Mouse (Mus musculus) liver, adult 2 months (tissue): ENCODE data around the gene B230219D22Rik. TPM values are rescaled to one million over a fixed set of nuclear protein-coding genes. Genes with fewer than 3 reads are reported as not detected.
A peak's percentile ranks its signal among the peaks of the same experiment; 100 is the strongest.

ENCODE experiments used
- DNase-seq: peaks from one replicate; pipeline ENCODE4 v3.0.0-alpha.2; 2011; ENCODE audit warnings: low read depth, low spot score; ENCODE audit errors: extremely low read depth
- H3K27ac ChIP-seq: fragments of 200-500 bp; replicated peaks from 2 replicates; pipeline ENCODE4 v1.5.1; 2012; ENCODE audit warnings: low read depth, mild to moderate bottlenecking, control low read depth, inconsistent platforms, low read length; ENCODE audit not compliant: insufficient read depth
- H3K27me3 ChIP-seq: fragments of 200-500 bp; 2 replicates; pipeline ENCODE4 v1.6.1; 2012; ENCODE audit warnings: mild to moderate bottlenecking, moderate library complexity, low read length, inconsistent platforms; ENCODE audit not compliant: control insufficient read depth, insufficient read depth
- H3K36me3 ChIP-seq: fragments of 200-500 bp; 2 replicates; pipeline ENCODE4 v1.6.1; 2012; ENCODE audit warnings: low read length, inconsistent platforms; ENCODE audit not compliant: control insufficient read depth, insufficient read depth
- H3K4me1 ChIP-seq: fragments of 200-500 bp; 2 replicates; pipeline ENCODE4 v1.6.1; 2011; ENCODE audit warnings: low read length; ENCODE audit not compliant: control insufficient read depth, insufficient read depth
- H3K4me3 ChIP-seq: fragments of 200-500 bp; 2 replicates; pipeline ENCODE4 v1.5.1; 2011; ENCODE audit warnings: low read depth, mild to moderate bottlenecking, control low read depth, low read length, moderate library complexity; ENCODE audit not compliant: insufficient read depth
- H3K79me2 ChIP-seq: fragments of 200-500 bp; 2 replicates; pipeline ENCODE4 v1.6.1; 2012; ENCODE audit warnings: inconsistent platforms, mild to moderate bottlenecking, low read length, moderate library complexity; ENCODE audit not compliant: control insufficient read depth, insufficient read depth
- H3K9ac ChIP-seq: fragments of 200-500 bp; 2 replicates; pipeline ENCODE4 v1.6.1; 2012; ENCODE audit warnings: low read depth, mild to moderate bottlenecking, control low read depth, inconsistent platforms, low read length
- CTCF ChIP-seq: fragments of 200-500 bp; IDR thresholded peaks from 2 replicates; pipeline ENCODE4 v1.5.1; 2011; ENCODE audit warnings: low read depth, low read length, control low read depth
- POLR2A ChIP-seq: fragments of 200-500 bp; IDR thresholded peaks from 2 replicates; pipeline ENCODE4 v1.6.1; 2011; ENCODE audit warnings: low read length, control low read depth; ENCODE audit not compliant: insufficient read depth; ENCODE audit errors: extremely low read depth
- WGBS: fragments of 180-500 bp; shearing (Covaris S2); methylation state at CpG from one replicate; pipeline ENCODE4 v1.1.7; 2018; 5-methylcytosine and 5-hydroxymethylcytosine counted together
- polyA plus RNA-seq: library from polyadenylated mRNA; depleted of rRNA; stranded (reverse); fragments of >200 nt; gene quantifications from 2 replicates; pipeline ENCODE4 v1.2.3, GENCODE M21; 2012
- total RNA-seq: library from RNA; depleted of rRNA; stranded (reverse); fragments of >200 nt; gene quantifications from 2 replicates; pipeline ENCODE4 v1.2.3, GENCODE M21; 2014

Gene B230219D22Rik
- total and polyA plus RNA-seq, 2 experiments: 12.3 to 17.1 TPM

- Histone ChIP-seq H3K27me3 (no peaks in the 10 kb centered on the region), H3K79me2 (no peaks in the 10 kb centered on the region; the same call in 1 of the 2 replicates), H3K4me3 (peak overlapping the region; percentile 97), H3K27ac (peak overlapping the region; percentile 88), H3K36me3 (peaks cover 18% of the 10 kb centered on the region), H3K4me1 (no peaks in the 10 kb centered on the region), H3K9ac (peak overlapping the region; percentile 94)
- DNase-seq: peak; percentile 78
- TF ChIP-seq CTCF: peak; percentile 25; the same call in 1 of the 2 replicates
- TF ChIP-seq POLR2A: no peak
- 1% methylated on average over 19 of the region's 19 CpGs for WGBS
These were observed 34.9 kb downstream of the B230219D22Rik start for GRCm38 (mm10) chr13:55727839-55728238.

- H3K27ac ChIP-seq: no peak overlapping the region
These were observed 37.8 kb downstream of the B230219D22Rik start for GRCm38 (mm10) chr13:55730716-55731115.

GRCm38 (mm10) chr13:55732121-55732520 is 39.2 kb downstream of the B230219D22Rik start:
- no peaks in the 10 kb centered on the region for H3K36me3 ChIP-seq
- H3K4me1 ChIP-seq: peaks cover 2% of the 10 kb centered on the region; the same call in 1 of the 2 replicates
- TF ChIP-seq POLR2A (no peak), CTCF (no peak)
- WGBS: 78% methylated on average over 2 of the region's 2 CpGs
- DNase-seq: no peak
- no peak overlapping the region for H3K9ac ChIP-seq
- H3K4me3 ChIP-seq: no peak overlapping the region
- no peak overlapping the region for H3K27ac ChIP-seq
- no peaks in the 10 kb centered on the region for H3K27me3 ChIP-seq
- H3K79me2 ChIP-seq: peaks cover 3% of the 10 kb centered on the region; the same call in 1 of the 2 replicates

More at GRCm38 (mm10) chr13:55730716-55731115, 37.8 kb downstream of the B230219D22Rik start:
- H3K9ac ChIP-seq: no peak overlapping the region
- peaks cover 2% of the 10 kb centered on the region; the same call in 1 of the 2 replicates for H3K4me1 ChIP-seq
- DNase-seq: no peak
- TF ChIP-seq POLR2A (no peak), CTCF (no peak)
- H3K36me3 ChIP-seq: peaks cover 4% of the 10 kb centered on the region
- WGBS: 95% methylated on average over 7 of the region's 7 CpGs
- H3K27me3 ChIP-seq: no peaks in the 10 kb centered on the region
- H3K79me2 ChIP-seq: peaks cover 3% of the 10 kb centered on the region; the same call in 1 of the 2 replicates
- H3K4me3 ChIP-seq: no peak overlapping the region

GRCm38 (mm10) chr13:55733628-55734502 is 40.9 kb downstream of the B230219D22Rik start:
- WGBS: 45% methylated on average over 22 of the region's 22 CpGs

GRCm38 (mm10) chr13:55737885-55738284 is 45.0 kb downstream of the B230219D22Rik start:
- no peaks in the 10 kb centered on the region for H3K27me3 ChIP-seq
- H3K36me3 ChIP-seq: no peaks in the 10 kb centered on the region
- peaks cover 3% of the 10 kb centered on the region; the same call in 1 of the 2 replicates for H3K79me2 ChIP-seq
- peaks cover 2% of the 10 kb centered on the region; the same call in 1 of the 2 replicates for H3K4me1 ChIP-seq
- H3K9ac ChIP-seq: no peak overlapping the region
- TF ChIP-seq POLR2A: no peak
- no peak for TF ChIP-seq CTCF
- no peak for DNase-seq
- H3K27ac ChIP-seq: no peak overlapping the region
- WGBS: 94% methylated on average over 8 of the region's 8 CpGs
- no peak overlapping the region for H3K4me3 ChIP-seq

More at GRCm38 (mm10) chr13:55733628-55734502, 40.9 kb downstream of the B230219D22Rik start:
- Histone ChIP-seq H3K27me3 (no peaks in the 10 kb centered on the region), H3K27ac (no peak overlapping the region), H3K79me2 (peaks cover 3% of the 10 kb centered on the region; the same call in 1 of the 2 replicates), H3K4me3 (no peak overlapping the region), H3K9ac (no peak overlapping the region), H3K36me3 (no peaks in the 10 kb centered on the region), H3K4me1 (peaks cover 2% of the 10 kb centered on the region; the same call in 1 of the 2 replicates)
- TF ChIP-seq POLR2A (no peak), CTCF (no peak)
- DNase-seq: peak; percentile 91
